Mouse (Mus musculus) ES-E14 (cell line): ENCODE measurements around the gene Olfr1151. TPM values are rescaled to one million over a fixed set of nuclear protein-coding genes. Genes with fewer than 3 reads are reported as not detected.

Experiments used
- DNase-seq: peaks from one replicate; pipeline ENCODE4 v3.0.0-alpha.2; 2013; ENCODE audit warnings: low read depth, low spot score
- H3K27ac ChIP-seq: 2 replicates; pipeline ENCODE4 v1.5.1; 2012; ENCODE audit warnings: low read depth, mild to moderate bottlenecking, low read length, moderate library complexity, mixed read lengths; ENCODE audit not compliant: poor library complexity, insufficient read depth, severe bottlenecking
- H3K36me3 ChIP-seq: 2 replicates; pipeline ENCODE4 v1.6.1; 2012; ENCODE audit warnings: mild to moderate bottlenecking, low read length, moderate library complexity, mixed read lengths; ENCODE audit not compliant: control insufficient read depth, poor library complexity, insufficient read depth, severe bottlenecking
- H3K4me1 ChIP-seq, 2 experiments: fragments of 150-350 bp in 1 of 2; sonication (generic) in 1 of 2; 2 replicates each; pipeline ENCODE4 v1.6.1; 2012; ENCODE audit warnings: low read length in 2 of 2, mild to moderate bottlenecking in 1 of 2, mixed read lengths in 1 of 2; ENCODE audit not compliant: control insufficient read depth in 2 of 2, insufficient read depth in 2 of 2, poor library complexity in 1 of 2
- H3K4me3 ChIP-seq, 2 experiments: fragments of 150-350 bp in 1 of 2; sonication (generic) in 1 of 2; 2 replicates each; pipeline ENCODE4 v1.5.1; 2012; ENCODE audit warnings: low read length in 2 of 2, low read depth in 1 of 2, mild to moderate bottlenecking in 1 of 2, mixed read lengths in 1 of 2; ENCODE audit not compliant: insufficient read depth in 1 of 2, poor library complexity in 1 of 2, severe bottlenecking in 1 of 2
- H3K9ac ChIP-seq: 2 replicates; pipeline ENCODE4 v1.6.1; 2012; ENCODE audit warnings: low read depth, mild to moderate bottlenecking, low read length, mixed read lengths; ENCODE audit not compliant: poor library complexity, insufficient read depth, severe bottlenecking
- H3K9me3 ChIP-seq: fragments of 150-350 bp; sonication (generic); 2 replicates; pipeline ENCODE4 v1.6.1; 2012; ENCODE audit warnings: low read depth, mild to moderate bottlenecking, low read length; ENCODE audit not compliant: control insufficient read depth, insufficient read depth
- CHD2 ChIP-seq: IDR thresholded peaks from 2 replicates; pipeline ENCODE4 v1.6.1; 2014; ENCODE audit warnings: mild to moderate bottlenecking, low read depth, low read length, inconsistent platforms
- HCFC1 ChIP-seq: IDR thresholded peaks from 2 replicates; pipeline ENCODE4 v1.6.1; 2012; ENCODE audit warnings: low read length, inconsistent platforms, borderline replicate concordance; ENCODE audit not compliant: insufficient read depth
- MAFK ChIP-seq: IDR thresholded peaks from 2 replicates; pipeline ENCODE4 v1.6.1; 2014; ENCODE audit warnings: mild to moderate bottlenecking, low read depth, low read length, inconsistent platforms; ENCODE audit not compliant: insufficient read depth
- ZC3H11A ChIP-seq: IDR thresholded peaks from 2 replicates; pipeline ENCODE4 v1.6.1; 2012; ENCODE audit warnings: low read depth, mild to moderate bottlenecking, inconsistent platforms, low read length, borderline replicate concordance
- ZNF384 ChIP-seq: IDR thresholded peaks from 2 replicates; pipeline ENCODE4 v1.6.1; 2012; ENCODE audit warnings: low read depth, low read length, inconsistent platforms
- in situ Hi-C, 2 experiments: fragments of 600-800 bp; cut with MboI; formaldehyde crosslinking; loops; one replicate each; pipeline ENCODE4 v1.15.1; 2025; ENCODE audit warnings: low sequenced_read_pairs in 2 of 2, inconsistent platforms in 1 of 2; ENCODE audit not compliant: unreplicated experiment in 2 of 2
- total RNA-seq: library from RNA; depleted of rRNA; stranded (reverse); fragments of 300-350 nt; gene quantifications from 2 replicates; pipeline ENCODE4 v1.2.3, GENCODE M21; 2012; rRNA removed

Gene Olfr1151
- not detected in 2 replicates for total RNA-seq

GRCm38 (mm10) chr2:87855562-87855961, at the start of gene Olfr1151:
TSS of gene Olfr1151 (plus strand) at chr2:87855862.
- DNase-seq, result no peak
- Histone ChIP-seq H3K9ac (no peak within 1 kb of the TSS), H3K36me3 (no peaks in the 10 kb centered on the region), H3K27ac (no peak within 1 kb of the TSS), H3K9me3 (no peaks in the 10 kb centered on the region), H3K4me3 (no peak within 1 kb of the TSS), H3K4me1 (no peaks in the 10 kb centered on the region; a peak in 1 of 4 replicates)
- TF ChIP-seq HCFC1 (no peak), ZNF384 (no peak), MAFK (no peak), CHD2 (no peak)
- in situ Hi-C loops, result no loop called here

GRCm38 (mm10) chr2:87809522-87809921, 46.1 kb upstream of the Olfr1151 start, which contains the start of gene Olfr1145:
TSS of gene Olfr1145 (plus strand) at chr2:87809822.
- in situ Hi-C loops, result no loop called here
- TF ChIP-seq ZC3H11A (no peak), MAFK (no peak), CHD2 (no peak)
- no peaks in the 10 kb centered on the region for H3K36me3 ChIP-seq
- no peak within 1 kb of the TSS for H3K4me3 ChIP-seq
- no peak for DNase-seq
- no peak within 1 kb of the TSS for H3K27ac ChIP-seq
- no peak within 1 kb of the TSS for H3K9ac ChIP-seq
- no peaks in the 10 kb centered on the region for H3K4me1 ChIP-seq
- no peaks in the 10 kb centered on the region for H3K9me3 ChIP-seq

GRCm38 (mm10) chr2:87830233-87830632, 25.4 kb upstream of the Olfr1151 start, which contains the start of gene Olfr1148:
TSS of gene Olfr1148 (plus strand) at chr2:87830533.
- DNase-seq, result no peak
- no peaks in the 10 kb centered on the region for H3K36me3 ChIP-seq
- no peak within 1 kb of the TSS for H3K9ac ChIP-seq
- in situ Hi-C loops, result no loop called here
- H3K4me1 ChIP-seq, result no peaks in the 10 kb centered on the region
- no peaks in the 10 kb centered on the region for H3K9me3 ChIP-seq
- H3K27ac ChIP-seq, result no peak within 1 kb of the TSS
- TF ChIP-seq ZC3H11A (no peak), CHD2 (no peak)
- H3K4me3 ChIP-seq, result no peak within 1 kb of the TSS

- TF ChIP-seq MAFK (no peak), ZC3H11A (no peak), ZNF384 (no peak), CHD2 (no peak), HCFC1 (no peak)
- no peaks in the 10 kb centered on the region for H3K9me3 ChIP-seq
These were observed 12.0 kb upstream of the Olfr1151 start, which contains the start of gene Olfr1150-ps1 for GRCm38 (mm10) chr2:87843693-87844092. TSS of gene Olfr1150-ps1 (plus strand) at chr2:87843993.

GRCm38 (mm10) chr2:87866192-87866591, 10.5 kb downstream of the Olfr1151 start, which contains the start of gene Olfr1152:
TSS of gene Olfr1152 (plus strand) at chr2:87866492.
- H3K4me1 ChIP-seq, result no peaks in the 10 kb centered on the region
- no peak within 1 kb of the TSS for H3K27ac ChIP-seq
- no peak for DNase-seq
- TF ChIP-seq MAFK (no peak), CHD2 (no peak), HCFC1 (no peak), ZC3H11A (no peak), ZNF384 (no peak)
- no peak within 1 kb of the TSS for H3K4me3 ChIP-seq
- H3K36me3 ChIP-seq, result no peaks in the 10 kb centered on the region
- in situ Hi-C loops, result no loop called here
- no peaks in the 10 kb centered on the region for H3K9me3 ChIP-seq
- no peak within 1 kb of the TSS for H3K9ac ChIP-seq

More at GRCm38 (mm10) chr2:87843693-87844092, 12.0 kb upstream of the Olfr1151 start, which contains the start of gene Olfr1150-ps1:
- Histone ChIP-seq H3K4me1 (no peaks in the 10 kb centered on the region), H3K27ac (no peak within 1 kb of the TSS), H3K9ac (no peak within 1 kb of the TSS), H3K36me3 (no peaks in the 10 kb centered on the region), H3K4me3 (no peak within 1 kb of the TSS)
- DNase-seq, result no peak
- in situ Hi-C loops, result no loop called here
